Mouse (Mus musculus) neural tube, embryonic 12.5 days (tissue): ENCODE results near the gene Tbck. TPM values are rescaled to one million over a fixed set of nuclear protein-coding genes. Genes with fewer than 3 reads are reported as not detected.

Experiments used
- ATAC-seq: fragments of 200-750 bp; cut with Nextera tagmentation; 2 replicates; pipeline ENCODE4 v1.8.0; 2017; ENCODE audit warnings: low read depth, mild to moderate bottlenecking, moderate TSS enrichment, moderate library complexity; ENCODE audit not compliant: low FRiP score
- H3K27ac ChIP-seq: fragments of 300-500 bp; sonication (generic); 2 replicates; pipeline ENCODE4 v1.5.1; 2016
- H3K27me3 ChIP-seq: fragments of 300-500 bp; sonication (generic); replicated peaks from 2 replicates; pipeline ENCODE4 v1.6.1; 2016; ENCODE audit warnings: mild to moderate bottlenecking
- H3K36me3 ChIP-seq: fragments of 300-500 bp; sonication (generic); 2 replicates; pipeline ENCODE4 v1.6.1; 2016; ENCODE audit warnings: mild to moderate bottlenecking
- H3K4me1 ChIP-seq: fragments of 300-500 bp; sonication (generic); 2 replicates; pipeline ENCODE4 v1.6.1; 2016
- H3K4me2 ChIP-seq: fragments of 300-500 bp; sonication (generic); replicated peaks from 2 replicates; pipeline ENCODE4 v1.6.1; 2016; ENCODE audit warnings: mild to moderate bottlenecking
- H3K4me3 ChIP-seq: fragments of 300-500 bp; sonication (generic); 2 replicates; pipeline ENCODE4 v1.5.1; 2016
- H3K9ac ChIP-seq: fragments of 300-500 bp; sonication (generic); 2 replicates; pipeline ENCODE4 v1.6.1; 2016; ENCODE audit warnings: mild to moderate bottlenecking
- H3K9me3 ChIP-seq: fragments of 300-500 bp; sonication (generic); 2 replicates; pipeline ENCODE4 v1.6.1; 2016; ENCODE audit warnings: mild to moderate bottlenecking
- WGBS: fragments of 180-500 bp; shearing (Covaris S2); methylation state at CpG from one replicate; pipeline ENCODE4 v1.1.7; 2016; 5-methylcytosine and 5-hydroxymethylcytosine counted together
- polyA plus RNA-seq: library from polyadenylated mRNA; unstranded; fragments of >200 nt; fragmentation: Nextera tagmentation; extraction: Ambion mirVana; gene quantifications from 2 replicates; pipeline ENCODE4 v1.2.1, GENCODE M21; 2016

Gene Tbck
- polyA plus RNA-seq, 1 experiment from 2014 or later: 29.9 TPM

GRCm38 (mm10) chr3:132812356-132812755 lies 128.4 kb downstream of the Tbck start:
- H3K4me1 ChIP-seq: no peaks in the 10 kb centered on the region
- no peak for ATAC-seq
- H3K27ac ChIP-seq: no peak overlapping the region
- H3K4me3 ChIP-seq: no peak overlapping the region
- WGBS: 80% methylated on average over 5 of the region's 5 CpGs
- H3K36me3 ChIP-seq: peaks cover 2% of the 10 kb centered on the region; the same call in 1 of the 2 replicates
- no peaks in the 10 kb centered on the region for H3K9me3 ChIP-seq
- no peaks in the 10 kb centered on the region for H3K27me3 ChIP-seq
- H3K9ac ChIP-seq: no peak overlapping the region
- H3K4me2 ChIP-seq: no peak overlapping the region

DNA sequence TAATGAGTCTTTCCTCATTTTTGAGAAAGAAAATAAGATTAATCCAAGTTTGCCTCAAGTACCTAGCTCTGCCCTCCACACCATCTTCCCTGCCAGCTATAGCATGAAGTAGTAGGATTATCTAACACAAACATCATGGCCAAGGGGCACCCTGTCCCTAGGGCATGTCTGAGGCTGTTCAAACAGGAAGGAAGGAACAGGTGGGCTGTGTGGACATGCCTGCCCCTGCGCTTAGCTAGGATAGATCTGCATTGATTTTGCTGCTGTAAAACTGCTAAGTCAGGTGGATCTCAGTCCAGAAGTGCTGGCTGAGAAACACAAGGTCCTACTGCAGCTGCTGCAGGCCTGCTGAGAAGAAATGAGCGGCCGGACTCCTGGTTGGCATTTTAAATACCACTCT lies 129.2 kb downstream of the Tbck start:
- Histone ChIP-seq H3K27ac (no peak overlapping the region), H3K36me3 (no peaks in the 10 kb centered on the region), H3K27me3 (no peaks in the 10 kb centered on the region), H3K4me3 (no peak overlapping the region), H3K9ac (no peak overlapping the region), H3K9me3 (no peaks in the 10 kb centered on the region), H3K4me1 (no peaks in the 10 kb centered on the region), H3K4me2 (no peak overlapping the region)
- WGBS: 87% methylated on average over 3 of the region's 3 CpGs
- ATAC-seq: no peak

DNA sequence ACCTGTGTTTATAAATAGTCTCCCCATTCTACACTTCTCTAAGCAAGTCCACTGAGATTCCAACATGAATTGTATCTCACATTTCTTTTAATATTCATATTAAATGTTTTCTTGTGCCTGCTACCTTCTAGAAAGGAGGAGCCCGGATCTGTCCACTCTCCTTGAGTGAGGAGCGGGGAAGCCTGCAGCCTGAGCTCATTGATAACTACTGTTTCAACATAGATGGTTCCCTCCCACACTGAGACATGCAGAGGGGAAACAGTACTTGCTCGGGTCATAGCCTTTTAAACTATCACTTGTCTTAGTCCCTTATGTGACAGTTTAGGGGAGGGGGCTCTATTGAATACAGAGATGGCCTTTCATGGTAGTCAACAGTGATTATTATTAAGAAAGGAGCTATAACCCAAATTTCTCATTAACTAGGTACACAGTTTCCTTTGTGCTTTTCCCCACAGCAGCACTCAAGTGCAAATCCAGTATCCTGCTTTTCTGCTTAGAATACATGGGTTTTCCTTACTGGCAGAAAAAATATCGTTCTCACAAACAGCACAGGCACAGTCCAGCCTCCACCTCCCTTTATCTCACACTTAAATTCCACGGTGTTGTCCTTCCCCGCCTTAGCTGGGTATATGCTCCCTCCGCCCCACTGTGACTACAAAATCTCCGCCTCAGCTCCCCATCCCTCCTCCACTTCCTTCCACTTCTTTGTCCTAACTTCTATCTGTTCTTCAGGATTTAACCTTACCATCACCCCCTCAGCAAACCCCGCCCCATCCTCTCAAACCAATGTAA lies 130.0 kb downstream of the Tbck start:
- H3K4me1 ChIP-seq: no peaks in the 10 kb centered on the region
- no peak overlapping the region for H3K27ac ChIP-seq
- H3K36me3 ChIP-seq: no peaks in the 10 kb centered on the region
- H3K9ac ChIP-seq: no peak overlapping the region
- no peak overlapping the region for H3K4me2 ChIP-seq
- H3K4me3 ChIP-seq: no peak overlapping the region
- H3K9me3 ChIP-seq: no peaks in the 10 kb centered on the region
- WGBS: 85% methylated on average over 9 of the region's 9 CpGs
- no peaks in the 10 kb centered on the region for H3K27me3 ChIP-seq
- ATAC-seq: no peak

GRCm38 (mm10) chr3:132814791-132815496 lies 131.0 kb downstream of the Tbck start:
- 92% methylated on average over 10 of the region's 10 CpGs for WGBS
- no peak for ATAC-seq
- no peaks in the 10 kb centered on the region for H3K9me3 ChIP-seq

GRCm38 (mm10) chr3:132815497-132816326 lies 131.8 kb downstream of the Tbck start:
- Histone ChIP-seq H3K27ac (no peak overlapping the region), H3K9ac (no peak overlapping the region), H3K4me2 (no peak overlapping the region), H3K4me3 (no peak overlapping the region), H3K27me3 (no peaks in the 10 kb centered on the region), H3K36me3 (no peaks in the 10 kb centered on the region), H3K9me3 (no peaks in the 10 kb centered on the region), H3K4me1 (no peaks in the 10 kb centered on the region)
- ATAC-seq: no peak
- WGBS: 93% methylated on average over 4 of the region's 4 CpGs

More at GRCm38 (mm10) chr3:132814791-132815496, 131.0 kb downstream of the Tbck start:
- no peak overlapping the region for H3K4me3 ChIP-seq
- no peaks in the 10 kb centered on the region for H3K4me1 ChIP-seq
- no peak overlapping the region for H3K9ac ChIP-seq
- H3K4me2 ChIP-seq: no peak overlapping the region
- no peaks in the 10 kb centered on the region for H3K36me3 ChIP-seq
- no peaks in the 10 kb centered on the region for H3K27me3 ChIP-seq
- no peak overlapping the region for H3K27ac ChIP-seq

- Histone ChIP-seq H3K4me1 (no peaks in the 10 kb centered on the region), H3K4me3 (no peak overlapping the region), H3K27ac (no peak overlapping the region), H3K9me3 (no peaks in the 10 kb centered on the region), H3K36me3 (no peaks in the 10 kb centered on the region), H3K9ac (no peak overlapping the region), H3K4me2 (no peak overlapping the region), H3K27me3 (no peaks in the 10 kb centered on the region)
- ATAC-seq: no peak
- WGBS: 83% methylated on average over 2 of the region's 2 CpGs
Measured at GRCm38 (mm10) chr3:132819408-132819807, 135.5 kb downstream of the Tbck start.

- Histone ChIP-seq H3K36me3 (no peaks in the 10 kb centered on the region), H3K4me2 (no peak overlapping the region), H3K27ac (no peak overlapping the region), H3K4me1 (no peaks in the 10 kb centered on the region), H3K4me3 (no peak overlapping the region), H3K9ac (no peak overlapping the region), H3K9me3 (no peaks in the 10 kb centered on the region), H3K27me3 (no peaks in the 10 kb centered on the region)
- 92% methylated on average over 16 of the region's 16 CpGs for WGBS
- ATAC-seq: no peak
Measured at GRCm38 (mm10) chr3:132831179-132831873, 147.4 kb downstream of the Tbck start.

DNA sequence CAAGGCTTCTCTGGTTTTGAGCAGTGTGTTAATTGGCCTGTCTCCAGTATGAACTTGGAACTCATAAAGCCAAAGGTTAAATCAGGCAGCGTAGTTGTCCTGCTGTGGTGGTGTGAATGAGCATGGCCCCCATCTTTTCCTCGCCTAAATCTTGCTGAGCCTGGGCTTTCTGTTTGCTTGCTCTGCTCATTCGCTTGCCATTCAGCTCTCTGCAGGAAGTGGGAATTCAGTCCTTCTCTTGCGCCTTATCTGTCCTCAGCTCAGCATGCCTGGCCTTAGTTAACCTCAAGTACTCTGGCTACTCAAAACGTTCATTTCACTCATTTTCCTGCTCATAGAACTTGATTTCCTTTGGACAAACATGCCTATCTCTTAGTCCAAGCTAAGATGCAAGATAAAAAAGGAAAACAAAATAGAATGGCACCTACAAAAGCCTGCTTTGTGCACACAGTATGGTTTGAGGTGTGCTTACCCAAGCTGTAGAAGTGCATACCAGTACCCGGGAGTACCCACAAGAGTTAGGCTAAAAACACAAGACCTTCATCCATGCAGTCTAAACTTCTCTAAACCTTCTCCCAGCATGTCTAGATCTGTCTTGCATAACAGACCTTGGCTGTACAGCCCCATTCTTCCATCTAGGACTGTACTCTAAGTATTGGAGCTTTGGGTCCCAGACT lies 151.3 kb downstream of the Tbck start:
- Histone ChIP-seq H3K27me3 (no peaks in the 10 kb centered on the region), H3K27ac (no peak overlapping the region), H3K9ac (no peak overlapping the region), H3K4me3 (no peak overlapping the region), H3K4me1 (no peaks in the 10 kb centered on the region), H3K4me2 (no peak overlapping the region), H3K36me3 (peaks cover 23% of the 10 kb centered on the region), H3K9me3 (no peaks in the 10 kb centered on the region)
- 84% methylated on average over 6 of the region's 6 CpGs for WGBS
- ATAC-seq: no peak

DNA sequence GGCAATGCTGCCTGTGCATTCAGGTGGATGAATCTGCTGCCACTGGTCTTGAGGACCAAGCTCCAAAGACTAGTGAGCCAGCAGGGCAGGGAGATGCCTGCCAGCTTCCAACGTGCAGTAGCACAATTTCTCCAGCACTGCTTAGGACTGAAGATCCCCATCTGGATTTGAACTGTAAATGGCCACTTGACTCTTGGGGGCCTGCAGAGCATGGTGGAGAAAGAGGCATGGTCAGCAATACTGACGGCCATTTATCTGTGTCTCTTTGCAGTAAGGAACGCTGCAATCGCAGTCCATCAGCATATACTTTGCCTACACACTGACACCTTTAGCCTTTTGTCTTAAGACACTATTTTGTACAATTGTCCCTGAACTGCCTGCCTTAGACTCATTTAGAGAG lies 153.2 kb downstream of the Tbck start:
- ATAC-seq: no peak
- 93% methylated on average over 4 of the region's 4 CpGs for WGBS
- no peaks in the 10 kb centered on the region for H3K27me3 ChIP-seq
- peaks cover 25% of the 10 kb centered on the region for H3K36me3 ChIP-seq
- no peak overlapping the region for H3K4me2 ChIP-seq
- no peak overlapping the region for H3K4me3 ChIP-seq
- no peaks in the 10 kb centered on the region for H3K9me3 ChIP-seq
- no peaks in the 10 kb centered on the region for H3K4me1 ChIP-seq
- H3K9ac ChIP-seq: no peak overlapping the region
- no peak overlapping the region for H3K27ac ChIP-seq

GRCm38 (mm10) chr3:132838656-132839417 lies 154.9 kb downstream of the Tbck start:
- ATAC-seq: no peak
- no peak overlapping the region for H3K27ac ChIP-seq
- no peaks in the 10 kb centered on the region for H3K27me3 ChIP-seq
- no peak overlapping the region for H3K9ac ChIP-seq
- peaks cover 25% of the 10 kb centered on the region for H3K36me3 ChIP-seq
- no peak overlapping the region for H3K4me2 ChIP-seq
- H3K4me3 ChIP-seq: no peak overlapping the region
- H3K9me3 ChIP-seq: no peaks in the 10 kb centered on the region
- no peaks in the 10 kb centered on the region for H3K4me1 ChIP-seq
- WGBS: 93% methylated on average over 15 of the region's 15 CpGs

GRCm38 (mm10) chr3:132839516-132839915 lies 155.6 kb downstream of the Tbck start:
- peaks cover 25% of the 10 kb centered on the region for H3K36me3 ChIP-seq
- H3K4me3 ChIP-seq: no peak overlapping the region
- WGBS: 95% methylated on average over 8 of the region's 8 CpGs
- no peak overlapping the region for H3K9ac ChIP-seq
- no peaks in the 10 kb centered on the region for H3K9me3 ChIP-seq
- no peaks in the 10 kb centered on the region for H3K27me3 ChIP-seq
- H3K4me1 ChIP-seq: no peaks in the 10 kb centered on the region
- no peak overlapping the region for H3K27ac ChIP-seq
- no peak overlapping the region for H3K4me2 ChIP-seq
- no peak for ATAC-seq
